Mouse (Mus musculus) liver, postnatal 0 days (tissue): ENCODE measurements around the gene Zeb2. TPM values are rescaled to one million over a fixed set of nuclear protein-coding genes. Genes with fewer than 3 reads are reported as not detected.

Experiments used
- ATAC-seq: fragments of 200-750 bp; cut with Nextera tagmentation; 2 replicates; pipeline ENCODE4 v1.8.0; 2017; ENCODE audit warnings: mild to moderate bottlenecking, moderate library complexity
- DNase-seq: peaks from one replicate; pipeline ENCODE4 v3.0.0-alpha.2; 2016
- H3K27ac ChIP-seq: fragments of 300-500 bp; sonication (generic); 2 replicates; pipeline ENCODE4 v1.5.1; 2014; ENCODE audit warnings: antibody characterized with exemption, moderate library complexity, mild to moderate bottlenecking, low read depth
- H3K27me3 ChIP-seq: fragments of 300-500 bp; sonication (generic); 2 replicates; pipeline ENCODE4 v1.6.1; 2014; ENCODE audit warnings: low read length, control low read depth, mixed read lengths; ENCODE audit not compliant: insufficient read depth
- H3K36me3 ChIP-seq: fragments of 300-500 bp; sonication (generic); replicated peaks from 2 replicates; pipeline ENCODE4 v1.6.1; 2014; ENCODE audit warnings: mild to moderate bottlenecking, control low read depth, low read length, moderate library complexity, mixed read lengths; ENCODE audit not compliant: insufficient read depth
- H3K4me1 ChIP-seq: fragments of 300-500 bp; sonication (generic); 2 replicates; pipeline ENCODE4 v1.6.1; 2014; ENCODE audit warnings: antibody characterized with exemption, mild to moderate bottlenecking, control low read depth; ENCODE audit not compliant: insufficient read depth
- H3K4me2 ChIP-seq: fragments of 300-500 bp; sonication (generic); 2 replicates; pipeline ENCODE4 v1.6.1; 2014; ENCODE audit warnings: low read depth, mild to moderate bottlenecking, low read length, moderate library complexity, mixed read lengths
- H3K4me3 ChIP-seq: fragments of 300-500 bp; sonication (generic); 2 replicates; pipeline ENCODE4 v1.5.1; 2014; ENCODE audit warnings: low read depth, low read length
- H3K9ac ChIP-seq: fragments of 300-500 bp; sonication (generic); replicated peaks from 2 replicates; pipeline ENCODE4 v1.6.1; 2014; ENCODE audit warnings: mild to moderate bottlenecking, moderate library complexity
- H3K9me3 ChIP-seq: fragments of 300-500 bp; sonication (generic); 2 replicates; pipeline ENCODE4 v1.6.1; 2016; ENCODE audit warnings: mild to moderate bottlenecking, control low read depth, low read length, mixed read lengths
- CTCF ChIP-seq: sonication (generic); IDR thresholded peaks from 2 replicates; pipeline ENCODE4 v1.5.1; 2016; ENCODE audit warnings: antibody characterized with exemption, low read depth
- EP300 ChIP-seq: IDR thresholded peaks from 2 replicates; pipeline ENCODE4 v1.6.1; 2016; ENCODE audit warnings: antibody characterized with exemption, low read depth, mild to moderate bottlenecking
- WGBS: fragments of 180-500 bp; shearing (Covaris S2); extraction: QIAGEN DNeasy Blood & Tissue Kit; methylation state at CpG from one replicate; pipeline ENCODE4 v1.1.7; 2014; ENCODE audit not compliant: insufficient replicate concordance; 5-methylcytosine and 5-hydroxymethylcytosine counted together
- polyA plus RNA-seq: library from polyadenylated mRNA; unstranded; fragments of >200 nt; fragmentation: Nextera tagmentation; extraction: Ambion mirVana; gene quantifications from 2 replicates; pipeline ENCODE4 v1.2.1, GENCODE M21; 2015

Gene Zeb2
- polyA plus RNA-seq, 1 experiment from 2014 or later = 8.8 TPM

- TF ChIP-seq EP300 (no peak), CTCF (no peak)
- no peak overlapping the region for H3K27ac ChIP-seq
- DNase-seq (no peak), ATAC-seq (no peak)
- WGBS = 46% methylated on average over 6 of the region's 6 CpGs
- H3K9me3 ChIP-seq = no peaks in the 10 kb centered on the region
- H3K9ac ChIP-seq = no peak overlapping the region
- no peaks in the 10 kb centered on the region for H3K27me3 ChIP-seq
- H3K36me3 ChIP-seq = no peaks in the 10 kb centered on the region
- H3K4me2 ChIP-seq = no peak overlapping the region; the same call in 1 of the 2 replicates
- peaks cover 4% of the 10 kb centered on the region for H3K4me1 ChIP-seq
- H3K4me3 ChIP-seq = no peak overlapping the region
Observed at GRCm38 (mm10) chr2:44973828-44974227, 143.4 kb downstream of the Zeb2 start.

GRCm38 (mm10) chr2:44970087-44970646, 147.0 kb downstream of the Zeb2 start:
- Histone ChIP-seq H3K36me3 (no peaks in the 10 kb centered on the region), H3K4me1 (peaks cover 4% of the 10 kb centered on the region), H3K4me2 (peak overlapping the region; percentile 7; the same call in 1 of the 2 replicates), H3K27ac (no peak overlapping the region), H3K9ac (no peak overlapping the region), H3K27me3 (no peaks in the 10 kb centered on the region), H3K9me3 (no peaks in the 10 kb centered on the region), H3K4me3 (no peak overlapping the region)
- ATAC-seq (no peak), DNase-seq (no peak)
- TF ChIP-seq EP300 (peak; percentile 55; the same call in 1 of the 2 replicates), CTCF (no peak)
- WGBS = 67% methylated on average over 6 of the region's 6 CpGs

GRCm38 (mm10) chr2:44969640-44970039, 147.6 kb downstream of the Zeb2 start:
- ATAC-seq = no peak
- peak overlapping the region; percentile 7; the same call in 1 of the 2 replicates for H3K4me2 ChIP-seq
- 76% methylated on average over 1 of the region's 1 CpGs for WGBS

GRCm38 (mm10) chr2:44969226-44969625, 148.0 kb downstream of the Zeb2 start:
- Histone ChIP-seq H3K27ac (no peak overlapping the region), H3K4me3 (no peak overlapping the region), H3K9me3 (no peaks in the 10 kb centered on the region), H3K4me1 (peaks cover 4% of the 10 kb centered on the region), H3K9ac (no peak overlapping the region), H3K36me3 (no peaks in the 10 kb centered on the region), H3K27me3 (no peaks in the 10 kb centered on the region), H3K4me2 (no peak overlapping the region)
- whole genome bisulfite sequencing = 61% methylated on average over 2 of the region's 2 CpGs
- ATAC-seq (peak; percentile 54; the same call in 1 of the 2 replicates), DNase-seq (no peak)
- TF ChIP-seq CTCF (no peak), EP300 (peak; percentile 42; the same call in 1 of the 2 replicates)

More at GRCm38 (mm10) chr2:44969640-44970039, 147.6 kb downstream of the Zeb2 start:
- H3K27ac ChIP-seq = no peak overlapping the region
- H3K9ac ChIP-seq = no peak overlapping the region
- H3K4me1 ChIP-seq = peaks cover 4% of the 10 kb centered on the region
- H3K27me3 ChIP-seq = no peaks in the 10 kb centered on the region
- no peaks in the 10 kb centered on the region for H3K36me3 ChIP-seq
- no peak overlapping the region for H3K4me3 ChIP-seq
- TF ChIP-seq CTCF = no peak
- TF ChIP-seq EP300 = no peak
- DNase-seq = no peak
- no peaks in the 10 kb centered on the region for H3K9me3 ChIP-seq

- 67% methylated on average over 2 of the region's 2 CpGs for WGBS
- no peak for TF ChIP-seq EP300
- no peak for TF ChIP-seq CTCF
- peaks cover 4% of the 10 kb centered on the region for H3K4me1 ChIP-seq
- no peaks in the 10 kb centered on the region for H3K36me3 ChIP-seq
- H3K9me3 ChIP-seq = no peaks in the 10 kb centered on the region
- H3K27ac ChIP-seq = no peak overlapping the region
- ATAC-seq = no peak
- no peak overlapping the region for H3K9ac ChIP-seq
- no peaks in the 10 kb centered on the region for H3K27me3 ChIP-seq
- no peak for DNase-seq
- H3K4me3 ChIP-seq = no peak overlapping the region
- no peak overlapping the region for H3K4me2 ChIP-seq
Observed at GRCm38 (mm10) chr2:44965834-44966555, 151.2 kb downstream of the Zeb2 start.

GRCm38 (mm10) chr2:44962620-44963019, 154.6 kb downstream of the Zeb2 start:
- 69% methylated on average over 5 of the region's 5 CpGs for WGBS
- Histone ChIP-seq H3K4me1 (0 out of 2 replicates have a peak, but pooled peaks cover 2% of the 10 kb centered on the region), H3K4me2 (no peak overlapping the region), H3K27ac (no peak overlapping the region), H3K9me3 (no peaks in the 10 kb centered on the region), H3K4me3 (no peak overlapping the region), H3K9ac (no peak overlapping the region), H3K36me3 (no peaks in the 10 kb centered on the region), H3K27me3 (no peaks in the 10 kb centered on the region)
- TF ChIP-seq CTCF = no peak
- TF ChIP-seq EP300 = no peak
- ATAC-seq = no peak
- no peak for DNase-seq
